Mouse (Mus musculus): ENCODE results near the gene Hfe2. TPM values are rescaled to one million over a fixed set of nuclear protein-coding genes. Genes with fewer than 3 reads are reported as not detected.
"Not testable (repeated sequence)": the region's sequence is repeated elsewhere in the genome, so short reads cannot be mapped to it uniquely, and the experiment has no call there.

The Hfe2 gene
- polyA plus RNA-seq, 1 experiment = 1.5 TPM

DNA sequence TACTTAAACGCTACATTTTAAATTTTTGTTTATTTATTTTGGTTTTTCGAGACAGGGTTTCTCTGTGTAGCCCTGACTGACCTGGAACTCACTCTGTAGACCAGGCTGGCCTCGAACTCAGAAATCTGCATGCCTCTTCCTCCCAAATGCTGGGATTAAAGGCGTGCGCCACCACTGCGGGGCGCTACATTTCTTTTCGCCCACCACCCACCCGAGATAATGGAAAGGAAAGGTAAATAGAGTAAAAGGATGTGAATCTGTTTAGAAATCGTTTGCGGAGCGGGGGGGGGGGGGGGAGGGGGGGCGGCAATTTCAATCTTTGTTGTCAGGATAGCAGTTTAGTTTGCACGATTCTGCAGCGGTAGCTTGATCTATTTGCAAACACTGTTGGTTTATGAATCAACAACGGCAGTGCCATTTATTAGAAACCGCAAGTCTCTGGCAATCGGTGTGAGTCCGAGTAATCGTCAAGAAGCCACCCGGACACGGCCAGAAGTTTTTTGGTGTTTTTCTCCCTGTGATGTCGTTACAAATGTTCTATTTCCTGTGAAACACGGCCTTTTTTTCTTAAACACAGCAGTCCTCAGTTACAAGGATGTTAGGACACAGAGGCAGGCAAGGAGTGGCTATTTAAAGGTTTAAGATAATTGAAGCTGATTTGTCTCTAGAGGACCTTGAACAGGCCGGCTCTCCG, 37.2 kb upstream of the Hfe2 start:
- H3K4me1 ChIP-seq (ENCODE audit: control insufficient read depth, insufficient read depth, low read length) = no peaks in the 10 kb centered on the region
- no peak for TF ChIP-seq POLR2A (IDR thresholded peaks at IDR 0.05; ENCODE audit: extremely low read depth, insufficient read depth, low read length)
- TF ChIP-seq CTCF (IDR thresholded peaks at IDR 0.05; ENCODE audit: extremely low read depth, insufficient read depth, low read length) = no peak
- H3K4me3 ChIP-seq (ENCODE audit: insufficient read depth, low read length) = peak overlapping the region; percentile 38
- peak overlapping the region; percentile 96 for H3K27ac ChIP-seq (ENCODE audit: insufficient read depth, low read length)

DNA sequence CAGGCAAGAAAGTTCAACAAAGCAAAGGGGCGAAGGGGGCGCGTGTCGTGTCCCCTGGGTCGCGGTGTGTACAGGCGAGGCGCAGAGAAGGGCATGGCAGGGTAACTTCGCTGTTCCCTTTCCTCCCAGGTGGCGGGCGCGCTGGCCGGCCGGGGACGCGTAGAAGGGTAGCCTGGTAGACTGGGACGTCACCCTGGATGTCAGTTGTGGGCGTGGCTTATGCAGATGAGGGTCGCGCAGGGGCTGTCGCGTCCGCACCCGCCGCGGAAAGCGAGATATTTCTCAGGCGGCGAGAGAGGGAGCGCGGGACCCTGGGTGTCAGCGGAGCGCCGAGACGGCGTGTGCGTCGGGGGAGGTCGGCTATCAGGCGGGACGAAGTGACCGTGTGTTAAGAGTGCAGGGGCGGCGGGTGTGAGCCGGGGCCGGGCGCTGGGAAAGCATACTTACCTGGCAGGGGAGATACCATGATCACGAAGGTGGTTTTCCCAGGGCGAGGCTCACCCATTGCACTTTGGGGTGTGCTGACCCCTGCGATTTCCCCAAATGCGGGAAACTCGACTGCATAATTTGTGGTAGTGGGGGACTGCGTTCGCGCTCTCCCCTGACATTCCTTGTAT, 36.6 kb upstream of the Hfe2 start:
- not testable (repeated sequence) for H3K4me1 ChIP-seq (ENCODE audit: control insufficient read depth, insufficient read depth, low read length)
- peak overlapping the region; percentile 96 for H3K27ac ChIP-seq (ENCODE audit: insufficient read depth, low read length)
- peak overlapping the region; percentile 38; the same call in 1 of the 2 replicates for H3K4me3 ChIP-seq (ENCODE audit: insufficient read depth, low read length)

DNA sequence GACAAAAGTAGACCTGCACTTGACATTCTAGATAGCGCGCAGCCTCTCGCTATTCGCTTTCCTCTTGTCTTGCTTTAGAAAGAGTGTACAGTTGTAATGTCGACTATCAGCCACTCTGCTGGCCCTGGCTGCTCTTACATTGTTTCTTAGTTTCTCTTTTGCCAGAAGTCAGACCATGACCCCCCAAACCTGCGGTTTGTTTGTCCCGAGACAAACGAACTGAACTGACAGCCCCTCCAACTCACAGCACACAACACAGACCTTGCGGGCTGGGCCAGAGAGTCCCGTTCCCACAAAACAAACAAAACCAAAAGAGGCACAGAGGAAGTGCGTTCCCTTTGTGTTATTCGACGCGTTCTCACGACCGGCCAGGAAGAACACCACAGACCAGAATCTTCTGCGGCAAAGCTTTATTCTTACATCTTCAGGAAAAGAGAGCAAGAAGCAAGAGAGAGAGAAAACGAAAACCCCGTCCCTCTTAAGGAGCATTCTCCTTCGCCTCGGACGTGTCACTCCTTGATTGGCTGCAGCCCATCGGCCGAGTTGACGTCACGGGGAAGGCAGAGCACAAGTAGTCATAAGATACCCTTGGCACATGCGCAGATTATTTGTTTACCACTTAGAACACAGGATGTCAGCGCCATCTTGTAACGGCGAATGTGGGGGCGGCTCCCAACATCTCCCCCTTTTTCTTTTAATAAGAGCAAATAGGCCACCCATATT, 35.9 kb upstream of the Hfe2 start:
- Histone ChIP-seq H3K27ac (ENCODE audit: insufficient read depth, low read length) (peak overlapping the region; percentile 87; the same call in 1 of the 2 replicates), H3K4me3 (ENCODE audit: insufficient read depth, low read length) (peak overlapping the region; percentile 61)
- H3K4me1 ChIP-seq (ENCODE audit: control insufficient read depth, insufficient read depth, low read length) = not testable (repeated sequence)

DNA sequence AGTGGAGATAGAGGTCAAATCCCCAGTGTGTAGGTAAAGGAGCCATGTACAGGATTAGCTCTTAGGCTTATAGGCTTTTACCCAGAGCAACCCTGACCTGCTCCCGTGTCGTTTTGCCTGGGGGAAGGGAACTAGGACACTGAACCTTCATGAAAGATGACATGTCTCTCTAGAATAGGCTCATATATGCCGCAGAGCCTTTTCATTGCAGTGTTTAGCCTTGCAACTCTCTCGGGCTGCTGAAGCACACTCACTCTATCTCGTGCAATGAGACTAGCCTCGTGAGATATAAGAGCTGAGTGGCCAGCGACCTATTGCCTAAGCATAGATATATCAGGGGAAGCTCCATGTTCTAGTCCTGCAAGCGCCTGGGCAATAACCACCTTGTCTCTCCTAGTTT, 35.3 kb upstream of the Hfe2 start:
- peak overlapping the region; percentile 84; the same call in 1 of the 2 replicates for H3K27ac ChIP-seq (ENCODE audit: insufficient read depth, low read length)
- not testable (repeated sequence) for H3K4me1 ChIP-seq (ENCODE audit: control insufficient read depth, insufficient read depth, low read length); H3K4me3 ChIP-seq (ENCODE audit: insufficient read depth, low read length)

DNA sequence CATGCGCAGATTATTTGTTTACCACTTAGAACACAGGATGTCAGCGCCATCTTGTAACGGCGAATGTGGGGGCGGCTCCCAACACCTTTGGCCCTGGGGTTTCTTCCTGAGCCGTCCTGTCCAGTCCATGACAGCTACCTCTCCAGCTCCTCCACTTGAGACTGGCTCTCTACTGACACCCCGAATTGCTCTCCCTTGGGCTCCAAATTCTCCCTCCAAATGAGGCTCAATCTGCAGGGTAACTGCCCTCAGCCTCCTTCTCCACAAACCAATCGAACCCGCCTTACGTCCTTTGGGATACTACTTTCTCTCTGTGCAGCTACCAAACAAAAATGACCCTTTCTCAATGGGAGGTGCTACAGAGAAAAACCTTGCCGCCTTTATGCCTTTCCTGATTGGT, 30.5 kb upstream of the Hfe2 start:
- not testable (repeated sequence) for H3K4me1 ChIP-seq (ENCODE audit: control insufficient read depth, insufficient read depth, low read length); H3K27ac ChIP-seq (ENCODE audit: insufficient read depth, low read length); H3K4me3 ChIP-seq (ENCODE audit: insufficient read depth, low read length)

DNA sequence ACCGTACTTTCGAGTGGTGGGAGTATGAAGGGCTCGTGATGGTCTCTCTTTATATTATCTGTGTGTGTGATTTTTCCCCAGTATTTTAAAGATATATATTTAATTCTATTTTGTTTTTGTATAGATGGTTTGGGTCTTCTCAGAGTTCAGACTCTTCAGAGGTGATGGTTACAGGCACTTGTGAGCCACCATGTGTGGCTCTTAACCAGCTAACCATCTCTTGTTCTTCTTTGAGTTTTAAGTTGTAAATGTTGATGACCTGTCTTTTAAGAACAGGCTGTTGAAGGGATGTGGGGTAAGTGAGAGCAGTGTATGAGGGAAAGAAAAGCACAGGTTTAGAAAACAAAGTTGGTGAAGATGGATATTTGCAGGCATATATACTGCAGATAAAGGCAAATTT, 30.1 kb upstream of the Hfe2 start:
- no peak overlapping the region for H3K27ac ChIP-seq (ENCODE audit: insufficient read depth, low read length)
- H3K4me3 ChIP-seq (ENCODE audit: insufficient read depth, low read length) = no peak overlapping the region
- TF ChIP-seq POLR2A (IDR thresholded peaks at IDR 0.05; ENCODE audit: extremely low read depth, insufficient read depth, low read length) (no peak), CTCF (IDR thresholded peaks at IDR 0.05; ENCODE audit: extremely low read depth, insufficient read depth, low read length) (no peak)
- H3K4me1 ChIP-seq (ENCODE audit: control insufficient read depth, insufficient read depth, low read length) = no peaks in the 10 kb centered on the region

DNA sequence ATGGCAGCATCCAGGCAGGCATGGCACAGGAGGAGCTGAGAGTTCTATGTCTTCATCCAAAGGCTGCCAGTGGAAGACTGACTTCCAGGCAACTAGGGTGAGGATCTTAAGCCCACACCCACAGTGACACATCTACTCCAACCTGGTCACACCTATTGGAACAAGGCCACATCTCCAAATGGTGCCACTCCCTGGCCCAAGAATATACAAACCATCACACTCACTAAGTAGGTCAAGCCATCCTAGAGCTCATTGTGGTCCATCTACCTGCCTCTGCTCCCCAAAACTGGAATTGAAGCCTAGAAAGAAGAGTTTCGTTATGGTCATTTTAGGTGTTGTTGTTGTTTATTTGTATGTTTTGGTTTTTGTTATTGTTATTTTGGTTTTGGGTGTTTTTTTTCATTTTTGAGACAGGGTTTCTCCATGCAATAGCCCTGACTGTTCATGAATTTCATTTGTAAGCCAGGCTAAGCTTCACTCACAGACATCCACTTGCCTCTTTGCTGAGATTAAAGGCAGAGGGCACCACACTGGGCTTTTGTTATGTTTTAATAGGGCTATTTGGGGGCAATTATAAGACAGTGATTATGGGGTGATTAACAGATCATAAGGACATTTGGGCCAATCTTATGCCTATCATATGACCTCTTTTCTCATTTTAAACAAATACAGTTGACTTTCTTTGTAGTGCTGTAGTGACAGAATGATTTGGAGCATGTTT, 29.3 kb upstream of the Hfe2 start:
- TF ChIP-seq POLR2A (IDR thresholded peaks at IDR 0.05; ENCODE audit: extremely low read depth, insufficient read depth, low read length) (no peak), CTCF (IDR thresholded peaks at IDR 0.05; ENCODE audit: extremely low read depth, insufficient read depth, low read length) (no peak)
- H3K27ac ChIP-seq (ENCODE audit: insufficient read depth, low read length) = no peak overlapping the region
- no peak overlapping the region for H3K4me3 ChIP-seq (ENCODE audit: insufficient read depth, low read length)
- H3K4me1 ChIP-seq (ENCODE audit: control insufficient read depth, insufficient read depth, low read length) = no peaks in the 10 kb centered on the region

DNA sequence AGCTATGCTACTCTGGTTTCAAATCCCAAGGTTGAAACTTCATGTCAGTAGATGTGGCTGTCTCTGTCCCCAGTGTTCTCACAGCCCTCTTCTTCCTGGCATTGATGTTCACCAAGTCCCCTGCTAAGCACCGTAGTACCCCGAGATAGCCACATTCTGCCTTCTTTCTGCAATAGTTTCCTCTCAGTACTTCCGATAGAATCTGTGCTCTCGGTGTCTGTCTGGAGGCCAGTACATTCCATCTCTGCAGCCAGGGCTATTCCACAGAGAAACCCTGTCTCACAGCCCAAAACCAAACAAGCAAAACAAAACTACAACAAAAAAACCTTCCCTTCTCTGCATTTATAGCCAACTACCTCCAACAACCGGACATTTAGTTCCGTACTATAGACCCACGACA, 28.8 kb upstream of the Hfe2 start:
- no peaks in the 10 kb centered on the region for H3K4me1 ChIP-seq (ENCODE audit: control insufficient read depth, insufficient read depth, low read length)
- TF ChIP-seq CTCF (IDR thresholded peaks at IDR 0.05; ENCODE audit: extremely low read depth, insufficient read depth, low read length) (no peak), POLR2A (IDR thresholded peaks at IDR 0.05; ENCODE audit: extremely low read depth, insufficient read depth, low read length) (no peak)
- no peak overlapping the region for H3K27ac ChIP-seq (ENCODE audit: insufficient read depth, low read length)
- no peak overlapping the region for H3K4me3 ChIP-seq (ENCODE audit: insufficient read depth, low read length)

DNA sequence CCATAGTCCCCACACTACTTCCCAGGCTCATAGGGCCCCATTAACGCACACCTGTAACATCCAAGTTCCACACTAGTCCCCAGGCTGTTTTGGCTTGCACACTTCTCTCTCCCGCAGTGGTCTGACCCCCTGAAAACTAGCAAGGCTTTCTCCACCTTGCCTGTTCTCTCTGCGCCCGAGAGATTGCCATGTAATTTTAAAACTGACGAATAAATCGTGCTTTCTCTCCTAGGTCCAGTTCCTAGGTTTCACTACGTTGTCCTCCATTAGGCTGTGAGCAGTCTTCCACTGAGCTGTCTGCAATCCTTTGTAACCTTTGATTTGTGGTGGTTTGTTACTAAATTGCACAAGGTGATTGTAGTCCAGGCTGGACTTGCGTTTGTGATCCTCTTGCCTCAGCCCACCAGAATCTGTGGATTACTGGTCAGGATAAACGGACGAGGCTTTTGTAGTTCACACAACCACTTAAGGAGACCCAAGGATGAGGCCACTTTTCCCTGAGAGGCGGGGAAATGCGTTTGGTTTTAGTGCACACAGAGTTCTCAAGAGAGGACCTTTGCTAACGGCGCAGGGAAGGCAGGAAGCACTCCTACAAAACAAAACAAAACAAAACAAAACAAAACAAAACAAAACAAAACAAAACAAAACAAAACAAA, 28.2 kb upstream of the Hfe2 start:
- not testable (repeated sequence) for H3K4me1 ChIP-seq (ENCODE audit: control insufficient read depth, insufficient read depth, low read length); H3K27ac ChIP-seq (ENCODE audit: insufficient read depth, low read length)
- peak overlapping the region; percentile 48 for H3K4me3 ChIP-seq (ENCODE audit: insufficient read depth, low read length)

Measured in cortical plate, adult 2 months (tissue).